Mouse (Mus musculus): Measurements from ENCODE around the gene Gm10160.
"Not testable (repeated sequence)": the region's sequence is repeated elsewhere in the genome, so short reads cannot be mapped to it uniquely, and the experiment has no call there.

The Gm10160 gene

DNA sequence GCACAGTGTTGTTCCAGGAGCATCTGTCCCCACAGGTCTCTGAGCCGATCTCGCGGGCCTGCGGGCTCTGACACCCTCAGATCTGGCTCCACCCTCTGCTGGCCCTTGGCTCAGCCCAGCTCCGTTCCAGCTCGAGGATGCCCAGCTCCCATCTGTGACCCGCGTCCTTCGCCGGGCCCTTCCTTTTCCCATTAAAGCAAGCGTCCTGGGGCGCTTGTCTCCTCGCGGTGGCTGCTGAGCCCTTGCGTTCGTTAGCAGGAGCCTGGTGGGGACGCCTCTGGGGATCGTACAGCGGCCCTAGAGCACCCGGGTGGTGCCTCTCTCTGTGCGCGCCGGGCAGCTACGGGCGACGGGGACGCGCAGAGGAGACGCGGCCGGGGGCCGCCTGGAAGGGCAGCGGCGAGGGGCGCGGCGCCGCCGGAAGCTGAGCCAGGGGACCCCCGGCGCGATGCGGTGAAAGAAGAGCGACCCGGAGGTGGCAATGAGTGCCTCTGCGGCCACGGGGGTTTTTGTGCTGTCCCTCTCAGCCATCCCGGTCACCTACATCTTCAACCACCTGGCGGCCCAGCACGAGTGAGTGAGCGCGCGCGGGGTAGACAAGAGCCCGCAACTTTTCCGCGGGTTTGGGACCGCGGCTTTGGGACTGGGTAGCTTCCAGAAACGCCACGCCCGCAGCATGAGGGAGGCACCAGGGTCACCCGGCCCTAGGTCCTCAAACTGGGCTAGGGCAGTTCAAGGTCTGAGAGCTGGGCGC is 3.6 kb upstream of the Gm10160 start, which contains the start of gene Tm6sf1:
Gene Tm6sf1 (plus strand): TSS at position 34 of the 754 bp plus-strand sequence.
- in situ Hi-C loops (cut with MboI, MseI), result loop anchor here (25.0 kb wide), 1 partner anchor 1447 kb away; the partner anchor contains the start of gene Furin

DNA sequence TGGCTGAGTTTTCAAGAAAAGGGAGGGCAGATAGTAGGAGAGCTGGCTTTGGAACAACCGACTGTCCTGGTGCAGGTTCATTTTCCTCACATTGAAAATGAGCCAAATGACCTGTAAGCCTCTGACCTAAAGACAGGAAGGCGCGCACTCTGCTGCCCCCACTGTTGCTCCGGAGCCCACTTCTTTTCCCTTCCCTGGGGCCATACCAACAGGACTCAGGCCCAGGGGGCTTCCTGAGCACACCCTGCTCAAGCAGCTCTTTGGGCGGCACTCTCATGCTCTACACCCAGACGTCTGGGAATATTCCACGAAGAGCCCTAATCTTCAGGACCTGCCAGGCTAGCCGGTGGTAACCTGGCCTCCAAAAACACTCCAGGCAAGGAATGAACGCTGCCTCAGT is 2.6 kb upstream of the Gm10160 start:
- in situ Hi-C loops (cut with MboI, MseI), result loop anchor here (25.0 kb wide), 1 partner anchor 1446 kb away; the partner anchor contains the start of gene Furin

DNA sequence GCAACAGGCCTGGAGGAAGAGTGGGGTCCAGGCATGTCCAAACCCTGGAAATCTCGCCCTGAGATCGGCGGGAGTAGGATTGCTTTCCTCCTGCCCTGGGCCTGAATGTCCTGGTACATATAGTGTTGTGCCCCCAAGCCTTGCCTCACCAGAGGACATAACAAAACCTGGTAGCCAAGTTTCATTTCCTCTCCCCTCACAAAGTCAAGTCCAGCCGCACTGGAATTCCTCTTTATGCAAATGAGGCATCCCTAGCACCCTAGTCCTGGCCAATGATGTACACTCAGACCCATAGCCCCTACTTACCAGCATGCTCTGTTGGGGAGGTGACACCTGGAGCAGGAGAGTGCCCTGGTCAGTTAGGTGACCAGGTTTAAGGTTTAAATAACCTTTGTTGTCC is 627 bp upstream of the Gm10160 start:
- in situ Hi-C loops (cut with MboI, MseI), result loop anchor here (25.0 kb wide), 1 partner anchor 1444 kb away; the partner anchor contains the start of gene Furin

DNA sequence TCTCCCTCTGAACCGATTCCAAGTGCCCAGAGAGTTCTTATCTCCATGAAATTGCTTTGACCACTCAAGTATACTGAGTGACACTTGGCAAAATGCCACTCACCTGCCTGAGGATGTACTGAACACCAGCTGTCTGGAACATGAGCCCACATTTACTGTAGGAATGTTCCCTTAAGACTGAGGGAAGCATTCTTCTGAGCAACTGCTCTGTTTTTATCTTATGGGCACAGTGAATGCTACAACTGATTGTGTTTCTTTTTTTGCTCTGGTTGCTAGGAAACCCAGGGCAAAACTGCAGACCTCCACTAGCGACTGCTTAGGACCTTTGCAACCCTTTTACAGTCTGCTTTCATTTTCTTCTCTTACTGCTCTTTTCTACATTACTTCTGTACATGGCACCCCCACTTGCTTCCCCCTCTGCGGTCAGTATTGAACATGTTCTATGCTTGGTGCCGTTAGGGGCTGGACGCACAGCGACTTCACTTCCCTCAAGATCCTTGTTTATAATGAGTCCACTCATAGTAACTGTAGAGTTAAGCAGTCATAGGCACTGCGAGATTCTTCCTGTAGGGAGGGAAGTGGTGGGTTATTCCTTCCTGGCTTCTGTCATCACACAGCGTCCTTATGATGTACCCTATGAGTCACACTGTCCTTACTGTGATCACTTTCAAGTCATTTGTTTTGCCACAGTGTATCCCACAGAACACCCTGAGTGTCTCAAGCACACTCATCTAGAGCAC is 856 bp downstream of the Gm10160 start:
- in situ Hi-C loops (cut with MboI, MseI), result loop anchor here (25.0 kb wide), 1 partner anchor 1442 kb away; the partner anchor contains the start of gene Furin

DNA sequence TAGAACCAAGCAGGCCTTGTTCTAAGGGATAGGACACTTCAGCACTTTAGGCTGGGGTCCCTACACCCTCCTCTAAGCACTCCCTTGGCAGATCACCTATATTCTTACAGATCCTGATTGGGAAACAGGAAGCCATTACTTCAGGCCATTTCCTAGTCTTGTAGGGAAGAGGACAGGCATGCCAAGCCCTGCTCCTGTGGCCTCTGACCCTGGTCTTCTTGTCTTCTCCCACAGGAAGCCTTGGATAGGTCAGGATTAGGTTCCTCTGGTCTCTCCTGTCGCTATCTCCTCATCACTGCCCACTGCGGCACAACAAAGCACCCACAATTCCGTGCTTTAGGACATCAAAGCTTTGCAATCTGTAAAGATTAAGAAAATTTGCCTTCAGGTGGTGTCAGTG is 3.9 kb downstream of the Gm10160 start:
- in situ Hi-C loops (cut with MboI, MseI), result loop anchor here (25.0 kb wide), 1 partner anchor 1439 kb away; the partner anchor contains the start of gene Furin

DNA sequence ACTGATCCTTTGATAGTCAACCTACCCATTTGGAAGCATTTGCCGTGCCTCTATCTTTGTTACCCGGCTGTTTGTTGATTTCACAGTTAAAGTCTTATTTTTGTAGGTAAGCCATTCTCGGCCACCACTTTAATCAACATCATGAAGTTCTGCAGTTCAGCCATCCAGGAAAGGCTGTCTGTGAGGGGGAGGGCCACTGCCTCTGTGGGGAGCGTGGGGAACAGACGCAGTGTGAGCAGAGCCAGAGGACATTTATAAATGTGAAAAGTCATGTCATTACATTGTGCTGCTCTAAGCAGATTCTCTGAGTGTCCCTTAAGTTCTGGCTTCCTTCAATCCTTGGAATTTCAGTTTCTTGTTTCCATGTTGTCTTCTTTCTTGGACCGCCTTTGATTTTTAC is 5.4 kb downstream of the Gm10160 start:
- in situ Hi-C loops (cut with MboI, MseI), result loop anchor here (25.0 kb wide), 1 partner anchor 1438 kb away; the partner anchor contains the start of gene Furin

DNA sequence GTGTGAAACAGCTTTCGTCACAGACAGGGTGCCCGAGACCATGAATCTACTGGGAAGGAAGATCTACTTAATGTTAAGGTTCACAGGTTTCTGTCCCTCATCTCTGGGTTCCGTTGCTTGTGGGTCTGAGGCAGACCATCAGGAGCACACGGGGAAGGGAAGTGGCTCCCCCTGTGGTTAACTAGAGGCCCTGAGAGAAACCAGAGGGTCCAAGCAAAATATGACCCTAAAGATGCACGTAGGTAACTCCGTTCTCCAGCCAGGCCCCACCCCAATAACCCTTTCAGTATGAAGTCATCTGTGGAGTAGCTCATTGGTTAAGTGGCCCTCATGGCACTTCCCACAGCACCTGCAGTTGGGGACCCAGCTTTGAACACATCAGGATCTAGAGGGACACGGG is 6.0 kb downstream of the Gm10160 start:
- in situ Hi-C loops (cut with MboI, MseI), result loop anchor here (25.0 kb wide), 1 partner anchor 1437 kb away; the partner anchor contains the start of gene Furin

DNA sequence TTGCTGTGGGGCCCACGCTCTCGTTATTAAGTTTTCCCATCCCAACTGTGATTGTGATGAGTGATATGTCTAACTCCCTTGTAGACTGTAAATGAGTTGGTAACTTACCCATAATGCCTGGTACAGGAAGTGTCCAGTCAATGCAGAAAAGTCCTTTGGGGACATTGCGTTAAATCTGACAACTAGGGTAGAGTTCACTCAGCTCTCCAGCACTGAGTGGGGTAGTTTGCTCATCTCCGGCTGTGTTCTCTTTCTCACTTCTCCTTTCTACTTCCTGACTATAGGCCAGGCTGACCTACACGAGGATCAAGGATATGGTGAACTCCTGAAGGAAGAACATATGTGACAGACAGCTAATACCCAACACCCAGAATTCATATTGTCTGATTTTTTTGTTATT is 6.4 kb downstream of the Gm10160 start:
- in situ Hi-C loops (cut with MboI, MseI), result no loop called here

DNA sequence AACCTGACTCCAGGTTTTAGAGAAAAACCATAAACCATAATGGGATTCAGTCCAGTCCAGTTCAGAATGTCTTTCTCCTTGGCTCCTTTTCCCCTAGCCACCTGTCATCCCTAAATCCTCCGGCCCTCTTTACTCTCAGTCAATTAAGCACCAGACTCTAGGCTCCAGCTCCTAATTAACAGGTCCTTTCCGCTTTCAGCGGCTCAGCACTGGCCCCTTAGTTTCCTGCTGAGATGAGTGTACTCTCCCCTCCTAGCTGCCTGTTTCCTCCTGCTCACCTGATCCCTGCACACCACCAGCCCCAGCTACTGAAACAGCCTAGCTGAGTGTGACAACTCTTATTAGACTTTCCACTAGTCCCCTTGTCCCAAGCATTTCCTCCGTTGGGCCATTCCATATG is 7.8 kb downstream of the Gm10160 start:
- in situ Hi-C loops (cut with MboI, MseI), result no loop called here

DNA sequence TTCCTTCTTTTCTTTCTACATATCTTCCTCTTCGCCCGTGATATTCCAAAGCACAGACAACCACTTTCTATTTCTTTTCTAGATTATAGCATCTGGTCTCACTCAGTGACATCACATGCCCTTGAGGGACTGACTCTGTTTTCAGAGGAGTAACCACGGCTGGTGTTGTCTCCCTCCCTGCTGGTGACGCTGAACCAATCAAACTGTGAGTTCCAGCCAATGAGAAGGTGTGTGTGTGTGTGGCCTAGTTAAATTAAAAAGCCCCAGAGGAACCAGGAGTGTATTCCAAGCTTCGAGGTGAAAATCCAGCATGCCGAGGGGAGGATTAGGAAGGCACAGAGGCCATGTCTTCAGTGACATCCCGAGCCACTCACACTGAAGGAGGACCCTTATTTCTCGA is 8.6 kb downstream of the Gm10160 start:
- in situ Hi-C loops (cut with MboI, MseI), result no loop called here

DNA sequence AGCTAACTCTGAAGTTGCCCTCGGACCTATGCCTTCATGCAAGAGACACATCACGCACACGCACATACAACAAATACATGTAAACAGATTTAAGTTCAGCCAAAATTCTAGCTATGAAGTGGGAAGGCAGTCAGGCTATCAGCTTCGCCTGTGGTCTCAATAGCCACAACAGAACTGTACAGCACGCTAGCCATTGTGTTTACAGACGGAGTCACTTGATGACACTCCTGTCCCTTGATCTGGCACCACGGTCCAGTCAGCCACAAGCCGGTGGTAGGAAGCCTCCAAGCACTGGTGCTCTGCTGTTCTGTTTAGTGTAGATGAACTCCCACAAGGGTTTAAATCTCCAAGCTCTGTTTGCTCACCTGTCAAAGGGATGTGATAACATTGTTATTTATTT is 9.6 kb downstream of the Gm10160 start:
- in situ Hi-C loops (cut with MboI, MseI), result no loop called here

DNA sequence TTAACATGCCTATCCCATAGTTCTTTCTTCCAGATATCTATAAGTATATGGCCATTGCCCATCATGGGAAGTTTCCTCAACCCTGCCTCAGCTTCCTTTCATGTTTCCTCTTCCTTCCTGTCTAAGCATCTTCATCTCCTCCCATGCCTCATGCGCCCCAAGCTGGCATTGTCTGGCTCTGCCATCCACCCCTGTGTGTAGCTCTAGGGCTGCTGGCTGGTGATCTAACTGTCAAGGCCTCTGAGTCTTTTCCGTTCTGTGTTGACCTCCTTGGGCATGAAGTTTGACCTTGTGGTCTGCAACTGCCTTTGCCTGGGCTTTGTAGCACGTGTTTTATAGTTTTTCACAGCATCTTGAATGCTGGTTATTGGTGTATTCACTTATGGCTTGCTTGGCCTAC is 10.3 kb downstream of the Gm10160 start:
- in situ Hi-C loops (cut with MboI, MseI), result no loop called here

DNA sequence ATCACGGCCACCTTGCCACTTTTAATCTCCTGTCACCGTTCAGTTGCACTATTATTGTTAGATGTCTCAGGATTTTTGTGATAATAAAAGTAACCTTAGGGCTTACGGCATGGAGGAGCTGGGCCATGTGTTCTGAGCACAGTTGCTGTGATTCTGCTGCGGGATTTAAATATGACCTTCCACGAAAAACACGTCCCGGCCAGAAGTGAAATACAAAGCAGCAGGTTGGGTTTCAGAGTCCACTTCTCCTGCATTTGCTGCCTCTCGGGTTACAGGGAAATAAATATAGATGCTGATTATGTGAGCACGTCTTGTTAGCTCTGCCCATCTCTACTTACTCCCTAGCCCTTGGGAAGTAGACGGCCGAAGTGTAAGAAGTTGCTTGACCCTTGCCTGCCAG is 10.8 kb downstream of the Gm10160 start:
- in situ Hi-C loops (cut with MboI, MseI), result no loop called here

DNA sequence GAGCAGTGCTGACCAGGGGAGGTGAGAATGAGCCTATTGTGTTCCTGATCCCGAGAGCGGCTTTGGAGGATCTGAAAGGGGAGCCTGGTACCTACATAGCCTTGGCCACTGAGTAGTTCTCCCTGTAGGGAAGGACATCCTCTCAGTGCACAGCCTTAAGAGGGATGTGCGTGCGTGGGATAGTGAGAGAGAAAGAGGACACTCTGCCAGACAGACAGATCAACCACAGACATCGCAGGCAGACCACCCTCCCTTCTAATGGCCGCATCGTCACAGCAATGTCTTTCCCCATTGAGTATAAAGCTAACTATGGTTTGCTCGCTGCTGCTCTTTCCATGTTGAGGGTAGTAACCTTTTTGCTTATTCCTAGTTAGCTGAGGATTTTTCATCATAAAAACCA is 11.7 kb downstream of the Gm10160 start:
- in situ Hi-C loops (cut with MboI, MseI), result no loop called here

DNA sequence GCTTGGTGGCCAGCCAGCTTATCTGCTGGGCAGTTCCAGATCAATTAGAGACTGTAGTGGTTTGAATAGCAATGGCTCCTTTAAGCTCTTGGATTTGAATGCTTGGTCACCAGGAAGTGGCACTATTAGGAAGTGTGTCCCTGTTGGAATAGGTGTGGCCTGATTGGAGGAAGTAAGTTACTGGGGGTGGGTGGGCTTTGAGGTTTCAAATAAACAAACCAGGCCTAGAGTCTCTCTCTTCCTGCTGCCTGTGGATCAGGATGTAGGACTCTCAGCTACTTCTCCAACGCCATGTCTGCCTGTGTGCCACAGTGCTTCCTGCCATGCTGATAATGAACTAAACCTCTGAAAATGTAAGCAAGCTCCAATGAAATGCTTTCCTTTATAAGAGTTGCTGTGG is 12.6 kb downstream of the Gm10160 start:
- in situ Hi-C loops (cut with MboI, MseI), result no loop called here

DNA sequence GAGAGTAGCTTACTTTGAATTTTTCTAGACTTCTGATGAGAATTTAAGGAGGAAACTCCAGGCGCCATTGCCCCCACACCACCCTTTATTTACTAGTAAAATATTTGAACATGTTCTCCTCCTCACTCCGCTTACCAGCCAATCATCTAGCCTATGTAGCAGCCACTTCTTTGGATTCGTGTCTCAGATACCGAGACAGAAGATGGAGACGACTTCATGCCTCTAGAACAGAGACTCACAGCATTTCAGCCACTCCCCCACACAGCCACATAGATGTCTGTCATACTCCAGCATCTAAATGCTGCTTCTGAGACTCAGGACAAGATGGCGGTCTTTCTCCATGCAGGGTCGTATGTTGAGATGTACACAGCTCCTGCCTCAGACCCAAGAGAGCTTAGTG is 13.5 kb downstream of the Gm10160 start:
- in situ Hi-C loops (cut with MboI, MseI), result no loop called here

DNA sequence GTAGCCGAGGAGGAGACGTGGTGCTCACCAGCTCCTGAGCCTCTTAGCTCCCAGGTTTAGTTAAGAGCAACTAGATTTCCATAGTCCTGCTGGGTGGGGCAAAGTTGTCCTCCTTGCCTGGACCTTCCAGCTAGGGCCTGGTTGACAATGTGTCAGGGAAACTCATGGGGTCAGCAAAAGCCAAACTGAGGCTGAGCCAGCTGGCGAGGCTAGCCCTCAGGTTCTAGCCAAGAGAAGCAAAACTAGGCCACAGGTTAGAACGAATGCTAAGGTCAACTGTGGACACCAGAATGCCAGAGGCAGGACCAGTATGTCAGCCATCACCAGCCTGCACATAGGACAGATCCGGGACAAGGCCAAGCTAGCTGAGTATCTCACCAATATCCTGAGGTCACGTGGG is 14.2 kb downstream of the Gm10160 start:
- in situ Hi-C loops (cut with MboI, MseI), result no loop called here

DNA sequence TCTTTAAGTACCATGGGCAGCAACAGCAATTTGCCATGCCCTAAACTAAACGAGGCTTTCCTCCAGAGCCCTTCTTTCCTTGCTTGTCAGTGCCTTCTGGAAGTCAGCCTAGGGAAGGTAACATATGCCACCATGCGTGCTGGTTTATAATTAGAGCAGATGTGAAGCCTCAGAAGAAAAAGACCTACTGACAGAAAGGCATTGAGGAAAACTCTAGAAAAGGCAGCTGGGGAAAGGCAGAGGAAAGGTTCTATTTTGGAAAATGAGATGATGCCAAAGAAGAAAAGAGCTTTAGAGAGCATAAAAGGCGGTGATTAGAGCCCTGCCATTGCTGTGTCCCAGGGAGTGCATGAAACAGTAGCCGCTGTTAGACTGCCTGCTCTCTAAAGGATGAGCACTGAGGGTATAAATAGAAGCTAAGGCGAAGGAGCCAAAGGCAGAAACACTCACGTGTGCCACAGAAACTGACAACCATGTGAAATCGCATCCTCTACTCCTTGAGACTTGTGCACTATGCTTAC is 14.9 kb downstream of the Gm10160 start:
- in situ Hi-C loops (cut with MboI, MseI), result no loop called here

DNA sequence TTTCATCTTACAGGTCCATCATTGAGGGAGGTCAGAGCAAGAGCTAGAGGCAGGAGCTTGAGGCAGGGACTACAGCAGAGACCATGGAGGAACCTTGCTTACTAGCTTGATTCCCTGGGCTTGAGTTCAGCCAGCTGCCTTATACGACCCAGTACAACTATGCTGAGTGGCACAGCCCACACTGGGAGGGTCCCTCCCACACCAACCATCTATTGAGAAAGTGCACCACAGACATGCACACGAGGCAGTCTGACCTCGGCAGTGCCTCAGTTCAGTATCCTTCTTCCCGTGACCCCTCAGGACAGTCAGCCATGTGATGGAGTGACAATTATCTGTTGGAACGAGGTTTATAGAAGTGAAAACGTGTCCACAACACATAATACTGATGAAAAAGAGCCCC is 15.8 kb downstream of the Gm10160 start:
- in situ Hi-C loops (cut with MboI, MseI), result no loop called here

DNA sequence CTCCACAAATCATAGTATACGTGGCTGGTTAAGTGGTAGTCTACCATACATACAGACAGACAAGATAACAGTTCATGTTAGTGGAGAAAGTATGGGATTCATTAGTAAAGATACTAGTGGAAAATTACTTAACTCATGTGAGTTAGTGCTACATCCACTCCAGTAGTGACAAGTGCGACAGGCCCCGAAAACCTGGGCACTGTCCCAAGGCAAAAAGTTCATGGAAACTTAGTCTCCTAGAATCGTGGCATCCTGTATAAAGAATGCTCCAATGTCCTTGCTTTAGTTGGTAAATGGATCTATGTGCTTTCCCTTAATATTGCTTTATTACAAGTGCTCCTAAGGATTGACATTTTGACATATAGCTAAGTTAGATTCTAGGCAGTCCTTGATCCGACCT is 17.8 kb downstream of the Gm10160 start:
- in situ Hi-C loops (cut with MboI, MseI), result not testable (repeated sequence)

DNA sequence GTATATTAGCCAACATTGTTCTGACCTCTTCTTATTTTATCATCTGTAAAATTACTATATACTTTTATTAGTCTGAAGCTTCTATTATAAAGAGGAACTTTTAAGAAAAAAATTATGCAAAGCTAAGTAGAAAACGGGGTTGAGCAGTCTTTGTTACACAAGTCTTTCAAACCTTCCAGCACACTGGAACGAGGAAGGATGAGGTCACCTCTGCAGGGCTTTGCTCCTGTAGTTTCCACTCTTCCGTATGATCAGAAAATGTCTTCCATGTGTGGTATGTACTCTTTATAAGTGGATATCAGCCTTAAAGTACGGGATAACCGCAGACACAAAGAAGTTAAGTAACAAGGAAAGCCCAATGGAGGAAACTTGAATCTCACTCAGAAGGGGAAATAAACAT is 20.2 kb downstream of the Gm10160 start:
- in situ Hi-C loops (cut with MboI, MseI), result no loop called here

DNA sequence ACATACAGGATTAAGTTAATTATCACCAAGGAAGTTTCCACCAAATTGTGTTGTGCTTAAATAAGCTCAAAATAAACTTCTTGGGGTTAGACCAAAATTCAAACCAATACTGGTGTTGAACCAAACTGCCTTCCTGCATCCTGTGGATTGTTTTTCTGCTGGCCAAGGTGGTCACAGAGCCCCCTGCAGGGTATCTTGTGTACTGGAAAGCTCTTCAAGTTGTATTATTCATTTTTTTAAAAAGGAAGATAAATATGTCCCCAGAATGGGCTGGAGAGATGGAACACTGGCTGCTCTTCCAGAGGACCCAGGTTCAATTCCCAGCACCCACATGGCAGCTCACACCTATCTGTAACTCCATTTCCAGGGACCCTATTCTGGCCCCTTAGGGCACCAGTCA is 20.7 kb downstream of the Gm10160 start:
- in situ Hi-C loops (cut with MboI, MseI), result no loop called here

All from T-helper 2 cell (primary cell).